In the genomic region with DNA sequence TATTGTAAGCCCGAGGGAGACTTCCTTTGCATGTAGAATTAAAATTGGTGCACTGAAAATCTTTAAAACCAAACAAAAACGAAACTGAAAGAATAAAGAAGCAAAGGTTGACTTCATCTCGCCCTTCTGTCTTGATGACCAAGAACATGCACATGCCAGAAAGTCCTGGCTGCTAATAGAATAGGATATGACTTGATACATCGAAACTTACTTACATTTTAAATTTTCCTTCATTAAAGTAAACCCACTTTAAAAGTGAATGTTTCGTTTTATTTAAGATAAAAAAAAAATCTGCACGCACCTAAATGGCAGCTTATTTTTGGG, we compare ENCODE assay signal across 10 mouse cellular contexts. TPM values are rescaled to one million over a fixed set of nuclear protein-coding genes. Genes with fewer than 3 reads are reported as not detected.
DNase-seq lines count a peak whose midpoint lies in the region; ATAC-seq and TF ChIP-seq lines count a peak whose summit lies in the region.
"Had no signal": no experiment of that assay in that cellular context is flagged by ENCODE, and none has a peak within 500 bp of the region (broad histone marks: within the 10 kb centered on the region; RNA-seq: fewer than 3 reads in every experiment).

No protein-coding gene starts in this region.

- H3K4me1 ChIP-seq in heart, postnatal 0 days (ENCODE audit: control insufficient read depth, insufficient read depth), result peaks cover 7% of the 10 kb centered on the region
- no peaks in the 10 kb centered on the region for H3K4me1 ChIP-seq in embryonic facial prominence, embryonic 11.5 days (ENCODE audit: control insufficient read depth, insufficient read depth, low read length)
- H3K4me1 ChIP-seq in midbrain, embryonic 13.5 days (replicated peaks), result peaks cover 47% of the 10 kb centered on the region

- H3K4me3 ChIP-seq in heart, postnatal 0 days (ENCODE audit: low read depth, low read length), result peak overlapping the region; percentile 51
- peak overlapping the region; percentile 2; the same call in 1 of the 2 replicates for H3K4me3 ChIP-seq in embryonic facial prominence, embryonic 11.5 days (ENCODE audit: low read depth, low read length)
- peak overlapping the region; percentile 78 for H3K4me3 ChIP-seq in midbrain, embryonic 13.5 days (replicated peaks)

- peak overlapping the region; percentile 42; the same call in 1 of the 2 replicates for H3K9ac ChIP-seq in heart, postnatal 0 days (replicated peaks; ENCODE audit: low read depth, low read length)
- H3K9ac ChIP-seq in embryonic facial prominence, embryonic 11.5 days (replicated peaks; ENCODE audit: low read length), result no peak overlapping the region
- H3K9ac ChIP-seq in midbrain, embryonic 13.5 days (replicated peaks), result 0 out of 2 replicates have a peak overlapping the region, but pooled peaks have one; percentile 57

- H3K27ac ChIP-seq in heart, postnatal 0 days (ENCODE audit: low read depth), result no peak overlapping the region
- H3K27ac ChIP-seq in embryonic facial prominence, embryonic 11.5 days (replicated peaks; ENCODE audit: low read depth, low read length), result no peak overlapping the region
- H3K27ac ChIP-seq in midbrain, embryonic 13.5 days, result no peak overlapping the region

- peaks cover 89% of the 10 kb centered on the region for H3K27me3 ChIP-seq in heart, postnatal 0 days (ENCODE audit: control insufficient read depth, insufficient read depth, low read length)
- H3K27me3 ChIP-seq in embryonic facial prominence, embryonic 11.5 days (ENCODE audit: control insufficient read depth, insufficient read depth, low read length), result peaks cover 49% of the 10 kb centered on the region
- peaks cover 70% of the 10 kb centered on the region for H3K27me3 ChIP-seq in midbrain, embryonic 13.5 days

- WGBS in heart, postnatal 0 days, result 5% methylated on average over 6 of the region's 6 CpGs
- WGBS in embryonic facial prominence, embryonic 11.5 days, result 3% methylated on average over 6 of the region's 6 CpGs
- WGBS in midbrain, embryonic 13.5 days, result 6% methylated on average over 6 of the region's 6 CpGs

- no peak for ATAC-seq in heart, postnatal 0 days (ENCODE audit: insufficient read depth, low read depth)
- ATAC-seq in embryonic facial prominence, embryonic 11.5 days (replicated peaks; ENCODE audit: insufficient number of reproducible peaks, low FRiP score, low TSS enrichment, low read depth), result no peak
- no peak for ATAC-seq in midbrain, embryonic 13.5 days
- ATAC-seq in CD4-positive, CD25-positive, alpha-beta regulatory T cell, adult 4 months, result no peak

- no peak for TF ChIP-seq CTCF in heart, postnatal 0 days (IDR thresholded peaks at IDR 0.05; ENCODE audit: low read depth)

- H3K4me2 ChIP-seq in heart, postnatal 0 days (ENCODE audit: low read depth, low read length), result peak overlapping the region; percentile 68
- no peak overlapping the region; the same call in 1 of the 2 replicates for H3K4me2 ChIP-seq in embryonic facial prominence, embryonic 11.5 days (ENCODE audit: low read depth, low read length)
- peak overlapping the region; percentile 77 for H3K4me2 ChIP-seq in midbrain, embryonic 13.5 days (replicated peaks)

- no peaks in the 10 kb centered on the region for H3K9me3 ChIP-seq in heart, postnatal 0 days (replicated peaks; ENCODE audit: control insufficient read depth, low read length)
- H3K9me3 ChIP-seq in embryonic facial prominence, embryonic 11.5 days (replicated peaks; ENCODE audit: control insufficient read depth, low read length), result no peaks in the 10 kb centered on the region
- no peaks in the 10 kb centered on the region for H3K9me3 ChIP-seq in midbrain, embryonic 13.5 days

- DNase-seq in heart, postnatal 0 days (ENCODE audit: low spot score), result no peak
- DNase-seq in heart, postnatal 4 days, result no peak
- no peak for DNase-seq in embryonic facial prominence, embryonic 11.5 days (ENCODE audit: low spot score)
- peak; percentile 2 for DNase-seq in induced T-regulatory cell, adult 2 months (ENCODE audit: low read depth)
- no peak for DNase-seq in testis, postnatal 14 days (ENCODE audit: low spot score)
- no peak for DNase-seq in cerebellum, adult 9-11 months

- H3K36me3 ChIP-seq in heart, postnatal 0 days (replicated peaks; ENCODE audit: control insufficient read depth, insufficient read depth, low read length), result no peaks in the 10 kb centered on the region
- no peaks in the 10 kb centered on the region for H3K36me3 ChIP-seq in embryonic facial prominence, embryonic 11.5 days (replicated peaks; ENCODE audit: control insufficient read depth, insufficient read depth, low read depth, low read length)
- no peaks in the 10 kb centered on the region for H3K36me3 ChIP-seq in midbrain, embryonic 13.5 days
- H3K36me3 ChIP-seq: G1E had no signal

- no peak for TF ChIP-seq EP300 in heart, postnatal 0 days (IDR thresholded peaks at IDR 0.05; ENCODE audit: low read depth)

RNA-seq across cellular contexts. Expression of a gene that starts 3.8 kb away (rescaled TPM):
- 14.0 and 18.7 TPM in 2 replicates for total RNA-seq in heart, postnatal 0 days (2014; rRNA removed; ENCODE audit: low replicate concordance)
- polyA plus RNA-seq in heart, postnatal 0 days (2015; fragmentation: Nextera tagmentation; extraction: Ambion mirVana), result 5.3 and 6.7 TPM in 2 replicates
- total RNA-seq in heart, postnatal 4 days (2021), result 10 to 100 TPM; 12.4 to 15.5 TPM
- 8.8 and 9.6 TPM in 2 replicates for polyA plus RNA-seq in embryonic facial prominence, embryonic 11.5 days (2014; fragmentation: Nextera tagmentation; extraction: Ambion mirVana)
- 36.7 and 45.1 TPM in 2 replicates for polyA plus RNA-seq in midbrain, embryonic 13.5 days (2015; fragmentation: Nextera tagmentation; extraction: Ambion mirVana)
- polyA plus RNA-seq in CD4-positive, CD25-positive, alpha-beta regulatory T cell, adult 4 months (2017; shearing (Covaris generic)), result not detected
- total RNA-seq: monocyte, adult 5-6 weeks had no signal
- polyA plus RNA-seq: G1E had no signal

Comparison
In these comparisons a context has a peak if more than half of its experiments do, and no peak if none do; other contexts are left out.
1. H3K4me3 ChIP-seq: peak in every context shown above with its lines; median percentile 78 in midbrain, embryonic 13.5 days; 51 in heart, postnatal 0 days; 2 in embryonic facial prominence, embryonic 11.5 days.